Mouse (Mus musculus): ENCODE measurements around the gene Nmral1. TPM values are rescaled to one million over a fixed set of nuclear protein-coding genes. Genes with fewer than 3 reads are reported as not detected.

The Nmral1 gene
- total RNA-seq, 2 experiments from 2014 or later = 15.2 to 15.5 TPM

Other genes with a start within 250 kb of the Nmral1 start
- gene Srl, start 177.5 kb downstream of the Nmral1 start, total RNA-seq (2021) = 1,000 to 10,000 TPM; 1,069 to 1,171 TPM
- gene Tfap4, start 159.5 kb downstream of the Nmral1 start, total RNA-seq (2021) = 1 to 10 TPM; 3.5 to 4.7 TPM
- gene Glis2, start 124.6 kb downstream of the Nmral1 start, total RNA-seq (2021) = 10 to 100 TPM; 35.3 to 43.8 TPM
- 10 to 100 TPM; 89.5 to 92.6 TPM for gene Pam16, start 94.4 kb downstream of the Nmral1 start, total RNA-seq (2021)
- 10 to 100 TPM; 17.7 to 18.2 TPM for gene Vasn, start 79.4 kb downstream of the Nmral1 start, total RNA-seq (2021)
- 10 to 100 TPM; 82.7 to 84.7 TPM for gene Dnaja3, start 79.4 kb downstream of the Nmral1 start, total RNA-seq (2021)
- 10 to 100 TPM; 24.1 to 26.5 TPM for gene Coro7, start 39.6 kb downstream of the Nmral1 start, total RNA-seq (2021)
- 10 to 100 TPM; 67.4 to 75.9 TPM for gene Hmox2, start 7.0 kb upstream of the Nmral1 start, total RNA-seq (2021)
- 100 to 1,000 TPM in 1 of 2 experiments, 10 to 100 TPM in 1; 96.3 to 105 TPM for gene Cdip1, start 70.9 kb upstream of the Nmral1 start, total RNA-seq (2021)
- gene 4930562C15Rik, start 116.1 kb upstream of the Nmral1 start, total RNA-seq (2021) = not detected
- gene Ubald1, start 161.0 kb upstream of the Nmral1 start, total RNA-seq (2021) = 10 to 100 TPM; 22.6 to 24.8 TPM
- 100 to 1,000 TPM; 170 to 187 TPM for gene Mgrn1, start 166.9 kb upstream of the Nmral1 start, total RNA-seq (2021)
- 10 to 100 TPM; 50.7 to 51.3 TPM for gene Nudt16l1, start 219.4 kb upstream of the Nmral1 start, total RNA-seq (2021)
- 10 to 100 TPM; 22.4 to 24.3 TPM for gene Anks3, start 244.8 kb upstream of the Nmral1 start, total RNA-seq (2021)

Measured in heart, postnatal 4 days (tissue).